Mouse (Mus musculus): ENCODE results near the gene Opa3.

DNA sequence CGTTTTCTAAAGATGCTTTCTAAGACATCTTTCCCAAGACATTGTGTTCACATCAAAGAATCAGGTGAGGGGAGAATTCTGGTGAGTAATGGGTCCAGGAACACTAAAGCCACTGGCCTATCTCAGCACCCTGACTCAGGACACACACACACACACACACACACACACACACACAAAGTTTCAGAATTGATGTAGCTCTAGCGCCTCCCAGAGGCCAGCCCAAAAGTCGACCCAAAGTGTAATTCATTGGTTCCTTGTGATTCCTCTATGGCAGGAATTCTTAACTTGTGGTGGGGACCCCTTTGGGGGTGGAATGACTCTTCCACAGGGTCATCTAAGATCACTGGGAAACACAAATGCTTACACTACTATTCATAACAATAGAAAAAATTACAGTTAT lies 71.1 kb downstream of the Opa3 start:
- TF ChIP-seq CTCF (IDR thresholded peaks at IDR 0.05; ENCODE audit: low read depth) (peak; percentile 68), EP300 (IDR thresholded peaks at IDR 0.05; ENCODE audit: low read depth) (no peak)

All from liver, embryonic 14.5 days (tissue).